Mouse (Mus musculus): Measurements from ENCODE around the gene Ubr3. TPM values are rescaled to one million over a fixed set of nuclear protein-coding genes. Genes with fewer than 3 reads are reported as not detected.

The Ubr3 gene
- total and polyA plus RNA-seq, 2 experiments from 2014 or later: 10.9 to 53.9 TPM

GRCm38 (mm10) chr2:69994779-69995178 is 97.7 kb downstream of the Ubr3 start:
- no peak overlapping the region for H3K4me3 ChIP-seq (ENCODE audit: low read depth, low read length)
- H3K27me3 ChIP-seq (ENCODE audit: insufficient read depth, low read length): no peaks in the 10 kb centered on the region
- H3K4me1 ChIP-seq (ENCODE audit: insufficient read depth): no peaks in the 10 kb centered on the region
- no peak overlapping the region for H3K4me2 ChIP-seq (ENCODE audit: low read depth)
- H3K36me3 ChIP-seq (ENCODE audit: insufficient read depth): peaks cover 26% of the 10 kb centered on the region
- no peak overlapping the region for H3K9ac ChIP-seq
- H3K27ac ChIP-seq (ENCODE audit: low read depth, low read length): no peak overlapping the region
- no peak for DNase-seq
- no peak for ATAC-seq
- H3K9me3 ChIP-seq (ENCODE audit: low read length): no peaks in the 10 kb centered on the region
- TF ChIP-seq CTCF (IDR thresholded peaks at IDR 0.05; ENCODE audit: low read depth): no peak
- 87% methylated on average over 2 of the region's 2 CpGs for WGBS

- H3K9me3 ChIP-seq (ENCODE audit: low read length): no peaks in the 10 kb centered on the region
- H3K4me3 ChIP-seq (ENCODE audit: low read depth, low read length): no peak overlapping the region
- no peak overlapping the region for H3K4me2 ChIP-seq (ENCODE audit: low read depth)
- 91% methylated on average over 7 of the region's 7 CpGs for WGBS
- no peaks in the 10 kb centered on the region for H3K4me1 ChIP-seq (ENCODE audit: insufficient read depth)
- no peak for TF ChIP-seq CTCF (IDR thresholded peaks at IDR 0.05; ENCODE audit: low read depth)
- ATAC-seq (no peak), DNase-seq (no peak)
- H3K27me3 ChIP-seq (ENCODE audit: insufficient read depth, low read length): no peaks in the 10 kb centered on the region
- no peak overlapping the region for H3K27ac ChIP-seq (ENCODE audit: low read depth, low read length)
- peaks cover 19% of the 10 kb centered on the region for H3K36me3 ChIP-seq (ENCODE audit: insufficient read depth)
- no peak overlapping the region for H3K9ac ChIP-seq
These were observed 102.2 kb downstream of the Ubr3 start for GRCm38 (mm10) chr2:69999097-69999770.

DNA sequence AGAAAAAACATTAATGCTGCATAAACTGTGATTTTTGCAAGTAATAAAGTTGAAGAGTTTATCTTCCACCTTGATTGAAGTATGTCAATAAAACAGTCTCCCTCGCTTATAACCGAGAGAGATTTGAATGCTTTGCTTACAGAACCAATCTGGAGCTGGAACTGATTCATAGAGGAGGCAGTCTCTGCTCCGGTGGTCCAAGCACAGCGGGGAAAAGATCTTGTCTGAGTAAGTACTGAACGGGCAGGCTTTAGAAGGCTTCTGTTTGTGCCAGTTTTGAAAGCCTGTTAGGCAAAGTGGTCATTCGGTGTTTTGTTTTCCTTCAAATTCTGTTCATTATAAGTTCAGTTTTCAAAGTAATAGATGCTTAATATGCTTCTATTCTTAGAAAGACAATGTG is 103.3 kb downstream of the Ubr3 start:
- Histone ChIP-seq H3K4me1 (ENCODE audit: insufficient read depth) (no peaks in the 10 kb centered on the region), H3K27me3 (ENCODE audit: insufficient read depth, low read length) (no peaks in the 10 kb centered on the region), H3K27ac (ENCODE audit: low read depth, low read length) (no peak overlapping the region), H3K4me3 (ENCODE audit: low read depth, low read length) (no peak overlapping the region), H3K9me3 (ENCODE audit: low read length) (no peaks in the 10 kb centered on the region), H3K36me3 (ENCODE audit: insufficient read depth) (peaks cover 22% of the 10 kb centered on the region), H3K4me2 (ENCODE audit: low read depth) (no peak overlapping the region), H3K9ac (no peak overlapping the region)
- no peak for ATAC-seq
- no peak for TF ChIP-seq CTCF (IDR thresholded peaks at IDR 0.05; ENCODE audit: low read depth)
- no peak for DNase-seq
- WGBS: 85% methylated on average over 6 of the region's 6 CpGs

- Histone ChIP-seq H3K4me2 (ENCODE audit: low read depth) (no peak overlapping the region), H3K4me1 (ENCODE audit: insufficient read depth) (no peaks in the 10 kb centered on the region), H3K36me3 (ENCODE audit: insufficient read depth) (peaks cover 10% of the 10 kb centered on the region), H3K4me3 (ENCODE audit: low read depth, low read length) (no peak overlapping the region), H3K27me3 (ENCODE audit: insufficient read depth, low read length) (no peaks in the 10 kb centered on the region), H3K27ac (ENCODE audit: low read depth, low read length) (no peak overlapping the region), H3K9ac (no peak overlapping the region), H3K9me3 (ENCODE audit: low read length) (no peaks in the 10 kb centered on the region)
- ATAC-seq (no peak), DNase-seq (no peak)
- no peak for TF ChIP-seq CTCF (IDR thresholded peaks at IDR 0.05; ENCODE audit: low read depth)
- WGBS: 88% methylated on average over 2 of the region's 2 CpGs
These were observed 109.4 kb downstream of the Ubr3 start for GRCm38 (mm10) chr2:70006492-70006891.

GRCm38 (mm10) chr2:70012941-70013340 is 115.9 kb downstream of the Ubr3 start:
- DNase-seq (no peak), ATAC-seq (no peak)
- Histone ChIP-seq H3K9ac (no peak overlapping the region), H3K4me1 (ENCODE audit: insufficient read depth) (no peaks in the 10 kb centered on the region), H3K4me3 (ENCODE audit: low read depth, low read length) (no peak overlapping the region), H3K9me3 (ENCODE audit: low read length) (no peaks in the 10 kb centered on the region), H3K27ac (ENCODE audit: low read depth, low read length) (no peak overlapping the region), H3K36me3 (ENCODE audit: insufficient read depth) (peaks cover 16% of the 10 kb centered on the region), H3K4me2 (ENCODE audit: low read depth) (no peak overlapping the region), H3K27me3 (ENCODE audit: insufficient read depth, low read length) (no peaks in the 10 kb centered on the region)
- no peak for TF ChIP-seq CTCF (IDR thresholded peaks at IDR 0.05; ENCODE audit: low read depth)
- WGBS: 96% methylated on average over 8 of the region's 8 CpGs

- Histone ChIP-seq H3K27ac (ENCODE audit: low read depth, low read length) (no peak overlapping the region), H3K9ac (no peak overlapping the region), H3K36me3 (ENCODE audit: insufficient read depth) (peaks cover 26% of the 10 kb centered on the region), H3K27me3 (ENCODE audit: insufficient read depth, low read length) (no peaks in the 10 kb centered on the region), H3K4me1 (ENCODE audit: insufficient read depth) (no peaks in the 10 kb centered on the region), H3K4me3 (ENCODE audit: low read depth, low read length) (no peak overlapping the region), H3K4me2 (ENCODE audit: low read depth) (no peak overlapping the region), H3K9me3 (ENCODE audit: low read length) (no peaks in the 10 kb centered on the region)
- 59% methylated on average over 6 of the region's 6 CpGs for WGBS
- ATAC-seq (no peak), DNase-seq (no peak)
- no peak for TF ChIP-seq CTCF (IDR thresholded peaks at IDR 0.05; ENCODE audit: low read depth)
These were observed 121.2 kb downstream of the Ubr3 start for GRCm38 (mm10) chr2:70018236-70018635.

GRCm38 (mm10) chr2:70024454-70024853 is 127.4 kb downstream of the Ubr3 start:
- ATAC-seq: no peak
- Histone ChIP-seq H3K27me3 (ENCODE audit: insufficient read depth, low read length) (no peaks in the 10 kb centered on the region), H3K9me3 (ENCODE audit: low read length) (0 out of 2 replicates have a peak, but pooled peaks cover 7% of the 10 kb centered on the region), H3K4me3 (ENCODE audit: low read depth, low read length) (no peak overlapping the region), H3K27ac (ENCODE audit: low read depth, low read length) (no peak overlapping the region), H3K4me1 (ENCODE audit: insufficient read depth) (no peaks in the 10 kb centered on the region), H3K36me3 (ENCODE audit: insufficient read depth) (peaks cover 13% of the 10 kb centered on the region), H3K4me2 (ENCODE audit: low read depth) (no peak overlapping the region), H3K9ac (no peak overlapping the region)
- no peak for TF ChIP-seq CTCF (IDR thresholded peaks at IDR 0.05; ENCODE audit: low read depth)
- WGBS: 93% methylated on average over 2 of the region's 2 CpGs
- no peak for DNase-seq

All from forebrain, postnatal 0 days (tissue).